Mouse (Mus musculus): ENCODE data around the gene Pam.

Pam gene

DNA sequence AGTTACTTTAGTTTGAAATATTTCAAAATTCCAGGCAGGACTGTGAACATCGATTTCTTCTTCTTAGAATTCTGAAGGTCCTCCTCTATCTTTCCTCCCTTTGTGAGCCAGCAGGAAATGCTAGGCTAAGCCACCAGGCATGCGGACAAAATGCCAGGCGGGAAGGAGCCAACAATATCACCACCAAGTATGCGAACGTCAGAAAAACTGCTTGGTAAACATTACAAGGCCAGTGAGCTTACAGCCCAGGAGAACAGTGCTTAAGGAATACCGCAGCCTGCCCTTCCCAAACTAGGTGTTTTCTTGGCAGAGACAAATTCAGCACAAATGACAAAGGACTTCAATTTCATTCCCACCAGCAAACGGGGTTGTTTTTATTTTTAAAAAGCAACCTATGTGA, 15.8 kb downstream of the Pam start:
- no peak for DNase-seq (ENCODE audit: low spot score)

DNA sequence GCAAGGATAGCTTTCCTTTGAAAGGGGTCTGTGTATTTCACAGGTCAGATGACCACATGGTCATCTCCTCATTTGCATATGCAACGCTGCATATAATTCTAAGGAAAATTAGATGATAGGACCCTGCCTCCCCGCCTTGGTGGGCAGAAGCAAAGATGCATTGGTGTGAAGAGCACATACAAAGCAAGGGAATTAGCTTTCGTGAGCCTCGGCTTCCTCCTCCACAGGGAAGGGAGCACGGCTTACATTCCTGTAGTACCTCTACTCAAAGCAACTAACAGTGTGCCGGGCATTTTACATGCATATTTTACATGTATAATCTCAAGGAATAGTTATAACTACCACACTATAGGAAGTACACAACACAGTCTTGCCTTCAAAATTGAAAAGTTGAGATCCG, 16.7 kb downstream of the Pam start:
- DNase-seq (ENCODE audit: low spot score) = no peak

DNA sequence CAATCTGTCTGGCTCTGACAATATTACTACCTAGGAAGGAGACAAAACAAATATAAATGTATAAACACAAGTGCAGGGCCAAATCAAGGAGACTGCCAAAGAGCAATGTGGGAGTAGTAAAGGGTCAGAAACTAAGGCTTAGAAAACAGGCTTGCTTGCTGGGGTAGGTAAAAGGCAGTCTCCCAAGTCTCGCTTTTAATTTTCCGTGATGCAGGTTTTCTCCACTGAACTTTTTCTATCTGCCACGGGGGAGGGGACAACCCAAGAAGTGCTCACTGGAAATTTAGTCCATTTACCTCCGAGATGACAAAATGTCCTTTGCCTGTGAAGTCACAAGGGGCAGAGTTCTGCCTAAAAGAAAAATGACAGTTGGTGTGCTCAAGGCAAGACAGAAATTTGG, 21.6 kb downstream of the Pam start:
- no peak for DNase-seq (ENCODE audit: low spot score)

DNA sequence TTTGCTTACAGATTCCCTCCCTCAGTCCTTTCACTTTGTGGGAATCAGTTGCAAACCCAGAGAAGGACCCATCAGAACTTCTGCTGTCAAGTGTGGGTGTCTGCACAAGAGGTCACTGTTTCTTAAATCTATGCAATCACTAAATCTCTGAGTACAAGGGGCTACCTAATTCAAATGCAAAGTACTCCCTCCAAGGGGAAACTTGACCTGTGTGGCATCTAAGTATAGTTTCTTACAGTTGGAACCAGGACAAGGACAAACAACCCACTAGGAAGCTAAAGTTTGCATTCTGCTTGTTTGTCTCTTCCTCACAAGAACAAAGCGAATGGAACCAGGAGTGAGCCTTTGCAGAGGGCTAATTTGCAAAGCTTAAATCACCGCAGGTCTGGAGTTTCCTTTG, 22.3 kb downstream of the Pam start:
- no peak for DNase-seq (ENCODE audit: low spot score)

DNA sequence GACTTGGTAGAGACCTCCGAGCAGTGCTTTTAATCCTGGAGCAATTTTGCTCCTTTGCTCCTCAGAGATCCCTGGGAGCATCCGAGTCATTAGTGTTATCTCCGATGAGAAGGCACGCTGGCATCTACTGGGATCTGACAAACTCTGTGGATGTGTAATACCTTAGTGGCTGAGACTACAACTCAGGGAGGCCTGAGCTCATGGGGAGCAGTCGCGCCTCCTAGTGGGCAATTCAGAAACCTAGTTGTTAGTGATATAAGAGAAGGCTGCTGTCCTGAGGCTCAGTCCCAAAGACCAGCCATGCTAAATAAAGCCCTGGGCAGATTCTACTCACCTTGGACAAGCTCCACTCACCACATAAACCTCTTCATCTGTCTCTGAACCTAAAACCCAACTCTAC, 23.4 kb downstream of the Pam start:
- peak; percentile 30 for DNase-seq (ENCODE audit: low spot score)

DNA sequence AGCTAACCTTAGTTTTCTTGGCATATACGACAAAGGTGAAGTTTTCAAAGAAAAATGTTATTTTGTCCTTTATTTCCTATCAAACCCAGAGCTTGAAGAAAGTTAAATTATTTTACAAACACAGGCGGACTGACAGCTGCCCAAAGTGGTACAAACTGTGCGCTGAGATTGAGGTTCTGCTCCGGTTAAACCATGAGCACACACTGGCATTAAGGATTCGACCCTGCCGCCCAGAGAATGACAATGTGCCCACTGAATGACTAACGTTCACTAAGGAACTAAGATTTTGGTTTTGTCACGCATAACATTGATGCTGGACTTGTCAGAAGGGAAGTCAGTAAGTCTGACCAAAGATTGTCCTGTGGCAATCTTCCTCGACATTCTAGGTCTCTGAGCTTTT, 24.0 kb downstream of the Pam start:
- no peak for DNase-seq (ENCODE audit: low spot score)

DNA sequence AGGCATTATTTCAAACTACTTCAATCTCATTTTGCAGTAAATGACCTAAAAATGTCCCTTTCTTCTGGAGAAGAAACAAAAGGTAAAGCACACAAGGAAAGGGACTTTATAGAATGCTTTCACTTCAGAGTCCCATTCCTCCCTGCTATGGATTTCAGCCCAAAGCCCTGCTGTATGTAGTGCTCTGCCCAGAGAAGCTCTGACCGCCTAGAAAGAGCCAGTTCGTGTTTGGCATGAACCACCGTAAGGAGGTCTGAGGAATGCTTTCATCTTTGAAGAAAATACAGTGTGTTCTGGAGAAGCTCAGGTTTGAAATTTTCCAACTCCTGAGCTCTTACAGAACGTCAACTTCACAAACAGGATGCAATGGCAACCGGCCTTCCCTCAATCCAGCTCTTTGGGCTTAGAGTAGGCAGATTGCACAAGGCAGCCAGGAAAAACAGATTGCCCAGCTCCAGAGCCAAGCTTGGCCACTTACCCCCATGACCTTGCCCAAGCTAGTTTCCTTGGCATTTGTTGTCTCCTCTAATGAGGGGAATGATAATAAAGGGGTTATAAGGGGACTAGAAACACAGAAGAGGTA, 24.6 kb downstream of the Pam start:
- no peak for DNase-seq (ENCODE audit: low spot score)

DNA sequence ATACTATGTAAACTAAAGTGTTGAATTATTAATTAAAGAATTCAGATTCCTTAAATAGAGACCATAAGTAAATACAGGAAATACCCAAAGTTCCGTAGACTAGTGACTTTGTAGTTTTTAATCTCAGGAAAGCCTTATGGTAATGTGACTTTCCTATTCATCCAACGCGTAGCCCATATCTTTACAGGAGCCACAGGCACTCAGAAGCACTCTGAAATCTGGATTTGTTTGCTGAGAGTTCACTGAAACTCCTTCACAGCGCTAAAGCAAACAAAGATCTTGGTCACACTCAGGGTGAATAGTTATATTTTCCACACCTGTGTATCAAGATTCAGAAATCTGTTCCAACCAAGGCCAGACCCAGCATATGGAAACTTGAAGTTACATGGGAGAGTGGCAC, 27.3 kb downstream of the Pam start:
- DNase-seq (ENCODE audit: low spot score) = no peak

DNA sequence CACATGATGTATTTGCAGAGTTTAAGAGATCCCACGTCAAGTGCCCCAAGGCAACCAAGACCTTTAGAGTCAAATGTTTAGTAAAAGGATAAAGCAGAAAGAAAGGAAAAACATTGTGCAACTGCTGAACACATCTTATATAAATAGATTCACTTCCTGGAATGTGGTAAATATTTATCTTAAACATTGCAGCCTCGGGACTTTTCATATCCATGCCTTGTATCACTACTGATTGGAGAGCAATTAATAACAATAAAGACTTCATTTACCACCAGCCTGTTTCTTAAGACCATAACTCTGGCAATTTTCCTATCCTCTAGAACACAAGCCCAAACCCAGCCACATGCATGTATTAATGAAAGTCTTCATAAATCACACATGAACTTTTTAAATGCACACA, 33.4 kb downstream of the Pam start:
- no peak for DNase-seq (ENCODE audit: low spot score)

DNA sequence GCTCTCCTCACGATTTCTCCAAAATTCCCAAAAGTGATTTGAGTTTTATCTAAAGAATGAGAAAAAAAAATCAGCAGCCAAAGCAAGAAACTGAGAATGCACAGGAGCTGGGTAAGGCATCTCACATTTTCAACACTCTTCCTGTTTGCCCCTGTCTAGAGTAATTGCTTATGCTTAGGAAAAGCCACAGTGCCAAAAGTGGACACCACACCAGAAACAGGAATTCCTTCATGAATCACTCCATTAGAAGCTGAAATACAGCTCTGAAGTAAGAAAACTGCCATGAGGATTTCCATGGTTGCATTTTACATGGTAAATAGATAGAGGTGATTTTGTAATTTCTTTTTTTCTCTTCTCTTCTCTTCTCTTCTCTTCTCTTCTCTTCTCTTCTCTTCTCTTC, 36.0 kb downstream of the Pam start:
- no peak for DNase-seq (ENCODE audit: low spot score)

DNA sequence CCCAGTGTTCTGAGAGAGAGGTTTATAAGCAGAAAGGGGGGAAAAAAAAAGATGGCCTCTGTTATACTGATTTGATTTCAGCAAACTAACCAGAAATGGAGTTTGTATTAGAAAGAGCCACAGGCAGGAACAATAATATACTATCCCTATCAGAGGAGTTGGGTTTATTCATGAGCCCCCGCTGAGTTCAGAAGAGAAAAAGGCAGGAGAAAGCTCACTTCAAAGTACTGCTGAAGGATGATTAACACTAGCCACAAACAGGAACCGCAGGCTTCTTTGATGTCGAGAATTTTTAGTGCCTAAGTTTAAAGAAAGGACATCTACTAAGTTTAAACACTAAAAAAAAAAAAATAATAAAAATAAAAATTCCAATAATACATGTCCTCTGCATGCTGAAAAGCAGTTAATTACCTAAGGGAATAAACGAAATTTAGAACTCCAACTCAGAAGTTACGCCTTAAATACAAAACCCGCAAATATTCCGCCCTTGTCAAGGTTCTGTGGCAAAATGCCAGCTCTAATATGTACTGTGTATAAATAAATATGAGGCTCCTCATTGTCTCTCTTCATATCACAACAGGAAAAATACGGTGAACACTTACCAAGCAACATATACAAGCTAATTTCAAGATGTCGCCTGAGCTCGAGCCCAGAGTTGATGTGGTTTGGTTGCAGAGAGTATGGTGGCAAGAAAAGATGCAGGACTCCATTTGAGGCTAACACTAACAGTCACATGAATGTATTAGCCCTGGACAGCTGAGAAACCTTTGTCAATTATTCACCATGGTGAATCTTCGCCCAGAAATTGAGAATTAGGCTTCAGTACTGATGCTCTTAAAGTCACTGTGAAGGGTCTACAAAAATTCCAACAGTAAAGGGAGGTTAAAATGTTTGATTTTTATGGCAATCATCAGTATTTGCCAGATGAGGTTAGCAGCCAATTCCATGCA, 38.2 kb downstream of the Pam start:
- DNase-seq (ENCODE audit: low spot score) = no peak

DNA sequence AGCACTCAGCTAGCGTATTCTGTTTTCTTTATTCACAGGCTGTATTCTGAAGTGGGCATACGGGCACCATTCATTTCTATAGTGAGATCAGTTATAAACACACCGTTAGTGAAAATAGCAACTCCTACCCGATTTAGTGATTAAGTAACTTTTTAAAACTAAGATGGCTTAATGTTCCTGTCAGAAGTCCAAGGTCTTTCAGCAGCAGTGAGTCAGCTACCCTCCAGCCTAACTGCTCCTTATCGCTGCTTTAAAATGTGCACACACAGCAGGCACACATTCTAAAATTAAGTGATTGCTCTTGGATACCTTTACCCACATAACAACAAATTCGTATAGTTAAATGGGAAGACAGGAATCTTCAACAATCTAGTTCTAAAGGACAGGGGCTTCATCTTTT, 39.2 kb downstream of the Pam start:
- DNase-seq (ENCODE audit: low spot score) = peak; percentile 21

DNA sequence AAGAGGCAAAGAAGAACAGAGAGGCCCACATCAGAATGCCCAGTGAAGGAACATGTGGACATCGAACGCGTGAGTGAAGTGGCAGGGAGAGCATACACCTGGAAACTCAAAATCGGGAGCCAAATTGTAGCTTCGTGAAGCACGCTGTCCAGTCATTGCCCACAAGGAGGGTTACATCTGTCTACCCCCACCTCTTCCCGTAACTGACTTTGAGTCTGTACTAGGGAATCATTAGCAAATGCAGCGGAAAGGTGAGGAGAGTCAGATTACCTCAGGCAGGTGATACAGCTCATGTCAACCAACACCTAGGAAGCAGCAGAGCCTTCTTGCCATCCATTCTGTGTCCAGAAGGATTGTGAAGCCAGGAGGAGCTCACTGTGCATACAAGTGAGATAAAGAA, 39.9 kb downstream of the Pam start:
- DNase-seq (ENCODE audit: low spot score) = peak; percentile 52

DNA sequence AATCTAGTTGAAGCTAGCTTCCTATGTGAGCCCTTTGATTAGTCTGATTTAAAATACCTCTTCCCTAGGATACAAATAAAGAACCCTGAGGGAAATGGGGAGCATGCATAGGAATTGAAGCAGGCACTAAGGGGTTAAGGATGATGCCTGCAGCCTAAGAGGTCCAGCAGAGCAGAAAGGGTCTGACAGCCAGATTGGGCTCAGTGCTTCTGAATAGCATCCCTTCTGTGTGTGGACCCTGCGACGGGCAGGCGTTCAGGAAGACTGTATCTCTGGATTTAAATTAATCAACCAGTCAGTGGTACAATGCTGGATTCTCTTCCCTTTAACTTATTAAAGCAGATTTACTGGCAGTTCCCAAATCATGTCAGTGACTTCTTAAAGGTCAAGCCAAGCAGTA, 41.5 kb downstream of the Pam start:
- no peak for DNase-seq (ENCODE audit: low spot score)

DNA sequence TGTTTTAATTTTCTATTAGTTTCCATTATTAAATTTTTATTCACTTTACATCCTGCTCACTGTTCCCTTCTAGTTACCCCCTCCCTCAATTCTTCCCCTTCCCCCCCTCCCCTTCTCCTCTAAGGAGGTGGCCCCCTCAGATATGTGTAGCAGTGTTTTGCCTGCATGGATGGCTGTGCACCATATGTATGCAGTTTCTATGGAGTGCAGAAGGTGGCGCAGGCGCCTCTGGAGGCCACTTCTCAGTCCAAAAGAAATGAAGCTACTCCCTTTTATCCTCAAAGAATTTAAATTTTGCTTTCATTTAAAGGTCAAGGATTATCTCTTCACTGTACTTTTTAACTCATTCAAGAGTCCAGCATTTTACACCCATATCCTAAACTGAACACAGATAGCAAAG, 42.0 kb downstream of the Pam start:
- no peak for DNase-seq (ENCODE audit: low spot score)

DNA sequence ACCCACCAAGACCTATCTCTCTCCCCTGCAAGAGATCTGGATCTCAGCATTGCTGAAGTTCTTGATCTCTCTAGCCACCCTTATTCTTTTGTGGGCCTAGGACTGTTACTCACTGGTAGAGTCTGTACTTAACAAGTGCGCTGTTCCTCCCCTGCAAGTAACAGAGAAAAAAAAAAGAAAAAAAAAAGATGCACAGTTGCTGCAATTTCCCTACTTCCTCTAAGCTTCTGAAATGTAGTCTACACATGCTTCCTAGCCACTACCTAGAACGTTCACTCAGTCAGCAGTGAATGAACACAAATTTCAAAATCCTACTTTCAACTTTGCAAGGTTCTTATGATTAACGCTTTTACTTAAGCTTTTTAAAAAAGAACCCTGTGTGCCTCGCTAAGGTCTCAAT, 42.7 kb downstream of the Pam start:
- DNase-seq (ENCODE audit: low spot score) = no peak

DNA sequence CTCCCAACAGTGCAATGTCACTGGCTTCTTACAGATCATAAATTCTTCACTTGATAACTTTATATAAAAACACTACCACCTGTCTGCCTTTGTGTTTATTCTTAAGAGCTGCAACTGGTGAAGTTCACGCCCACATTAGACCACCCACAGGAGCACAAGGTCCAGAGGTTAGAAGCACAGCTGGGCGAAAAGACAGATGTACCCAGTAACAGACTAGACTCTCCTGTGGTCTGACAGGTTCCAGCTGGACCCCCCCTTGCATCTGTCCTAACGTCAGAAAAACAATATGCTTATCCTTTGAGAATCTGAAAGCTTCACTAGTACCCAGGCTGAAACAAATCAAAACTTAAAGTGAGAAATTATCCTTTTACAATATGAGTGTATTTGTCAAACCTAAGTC, 44.4 kb downstream of the Pam start:
- no peak for DNase-seq (ENCODE audit: low spot score)

DNA sequence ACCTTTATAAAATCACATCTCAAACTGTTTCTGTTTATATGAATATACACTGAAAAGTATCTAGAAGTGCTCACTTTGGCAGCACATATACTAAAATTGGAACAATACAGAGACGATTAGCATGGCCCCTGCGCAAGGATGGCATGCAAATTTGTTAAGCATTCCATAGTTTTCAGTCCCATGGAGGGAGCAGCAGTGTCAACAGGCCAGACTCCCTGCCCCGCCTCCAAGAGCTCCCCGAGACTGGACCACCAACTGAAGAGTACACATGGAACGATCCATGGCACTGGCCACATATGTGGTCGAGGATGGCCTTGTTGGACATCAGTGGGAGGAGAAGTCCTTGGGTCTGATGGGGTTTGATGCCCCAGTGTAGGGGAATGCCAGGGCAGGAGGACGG, 45.7 kb downstream of the Pam start:
- DNase-seq (ENCODE audit: low spot score) = no peak

DNA sequence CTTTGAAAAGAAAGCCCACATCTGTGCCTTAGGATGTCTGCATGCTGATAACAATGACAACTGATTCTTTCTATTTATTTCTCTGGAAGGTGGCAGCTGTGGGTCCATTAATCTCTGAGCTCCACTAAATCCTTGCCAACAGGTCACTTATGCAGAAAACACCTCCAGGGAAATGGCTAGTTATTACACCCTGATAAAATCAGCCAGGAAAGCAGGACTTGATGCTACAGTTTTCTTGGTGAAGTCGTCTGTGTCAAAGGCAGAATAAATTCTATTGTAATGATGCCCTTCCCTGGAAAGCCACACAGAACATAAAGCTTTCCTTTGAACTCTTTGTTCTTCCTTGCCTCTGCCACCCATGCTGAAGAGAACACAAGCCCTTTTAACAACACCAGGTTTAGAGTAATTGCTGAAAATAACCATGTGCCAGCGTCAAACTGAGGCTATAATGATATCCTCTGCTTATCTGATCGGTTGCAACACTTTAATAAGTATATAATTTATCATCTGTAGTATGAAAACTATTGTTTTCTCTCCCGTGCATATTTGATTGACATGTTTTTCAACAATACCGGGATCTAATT, 47.1 kb downstream of the Pam start:
- DNase-seq (ENCODE audit: low spot score) = no peak

DNA sequence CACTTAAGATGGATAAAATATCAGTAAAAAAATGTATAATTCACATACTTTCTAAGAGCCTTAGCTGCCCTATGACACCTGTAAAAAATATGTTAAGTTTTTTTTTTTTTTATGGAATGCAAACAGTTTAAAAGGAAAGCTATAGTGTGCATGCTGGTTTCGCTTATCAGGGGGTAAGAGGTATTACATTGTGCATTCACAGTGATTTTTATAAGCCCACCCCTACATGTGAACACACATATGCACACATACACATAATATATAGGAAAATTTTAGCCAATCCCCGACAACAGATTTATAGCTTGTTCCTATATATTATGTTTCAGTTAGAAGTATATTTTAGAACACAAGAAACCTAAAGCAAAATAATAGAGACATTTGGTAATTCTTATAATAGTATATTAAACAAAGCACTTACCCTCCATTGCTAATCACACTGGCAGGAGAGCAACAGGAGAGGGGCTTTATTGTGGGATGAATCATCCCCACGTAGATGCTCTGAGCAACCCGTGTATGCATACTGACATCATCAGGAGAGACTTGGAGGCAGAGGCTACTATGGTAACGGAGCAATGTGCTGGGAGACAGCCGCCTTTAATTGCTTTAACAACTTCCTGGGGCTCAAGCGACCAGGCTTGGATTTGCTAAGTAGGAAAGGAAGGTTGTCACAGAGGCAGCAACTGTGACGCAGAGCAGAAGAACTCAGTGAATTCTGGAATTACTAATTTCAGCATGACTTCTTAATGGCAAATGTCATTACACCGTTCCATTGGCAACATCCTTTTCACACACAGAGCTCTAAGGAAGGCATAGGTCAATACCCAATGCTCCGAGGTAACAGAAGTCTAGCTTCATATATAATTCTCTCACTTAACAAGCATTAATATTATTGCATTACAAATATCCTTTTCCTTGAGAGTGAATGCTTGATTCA, 47.9 kb downstream of the Pam start:
- no peak for DNase-seq (ENCODE audit: low spot score)

DNA sequence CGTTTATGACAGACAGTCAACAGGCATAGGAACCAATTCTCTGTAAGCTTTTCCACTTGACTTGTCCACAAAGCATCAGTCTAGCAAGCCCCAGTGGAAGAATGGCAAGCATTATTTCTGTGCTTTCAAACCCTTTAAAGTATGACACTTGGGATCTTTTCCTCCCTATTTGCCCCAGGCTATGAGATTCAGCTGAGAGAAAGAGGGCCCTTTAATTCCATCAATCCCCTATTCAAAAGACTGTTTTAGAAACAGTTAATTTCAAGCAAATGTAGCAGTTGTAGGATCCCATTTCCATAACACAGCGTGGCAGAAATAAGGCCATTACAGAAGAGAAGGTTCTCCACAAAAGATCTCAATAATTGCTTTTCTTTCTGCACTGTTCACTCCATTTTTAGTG, 53.0 kb downstream of the Pam start:
- DNase-seq (ENCODE audit: low spot score) = no peak

DNA sequence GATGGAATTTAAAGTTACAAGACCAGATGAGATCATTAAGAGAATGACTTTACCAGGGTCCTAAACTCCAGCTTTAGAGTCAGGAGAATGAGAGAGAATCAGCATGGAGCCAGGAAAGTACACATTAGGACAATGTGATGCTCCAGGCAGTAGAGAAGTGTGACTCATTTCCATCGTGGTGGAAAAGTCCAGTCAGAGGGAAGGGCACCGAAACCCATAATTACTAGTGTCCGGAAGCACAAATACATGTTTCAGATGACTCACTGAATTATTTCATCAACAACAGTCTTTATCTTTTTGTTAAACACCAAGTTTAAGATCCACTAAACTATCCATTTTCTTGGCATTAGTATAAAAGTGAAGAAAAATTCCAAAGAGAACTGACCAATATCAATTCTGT, 57.2 kb downstream of the Pam start:
- DNase-seq (ENCODE audit: low spot score) = no peak

Measured in yolk sac, embryonic 10.5 days (tissue).